Mouse (Mus musculus) liver, embryonic 14.5 days (tissue): ENCODE results near the gene Cfap54.

Source experiments
- CTCF ChIP-seq: IDR thresholded peaks from 2 replicates; pipeline ENCODE4 v1.5.1; 2016; ENCODE audit warnings: antibody characterized with exemption, low read depth, control low read depth
- EP300 ChIP-seq: IDR thresholded peaks from 2 replicates; pipeline ENCODE4 v1.6.1; 2016; ENCODE audit warnings: antibody characterized with exemption, low read depth

- no peak for TF ChIP-seq CTCF
- TF ChIP-seq EP300: no peak
Measured at GRCm38 (mm10) chr10:93053315-93053714, 28.1 kb downstream of the Cfap54 start.
